Mouse (Mus musculus): ENCODE data around the gene Selenon. TPM values are rescaled to one million over a fixed set of nuclear protein-coding genes. Genes with fewer than 3 reads are reported as not detected.

Gene Selenon
- polyA plus RNA-seq, 1 experiment from 2014 or later: 47.6 TPM

- H3K4me3 ChIP-seq (replicated peaks): no peak overlapping the region
- 71% methylated on average over 6 of the region's 6 CpGs for WGBS
Measured at GRCm38 (mm10) chr4:134491716-134492115, 60.2 kb downstream of the Selenon start.

GRCm38 (mm10) chr4:134489986-134490665 is 61.8 kb downstream of the Selenon start:
- Histone ChIP-seq H3K4me3 (replicated peaks) (no peak overlapping the region), H3K4me2 (no peak overlapping the region), H3K4me1 (replicated peaks) (peaks cover 3% of the 10 kb centered on the region), H3K9ac (replicated peaks) (no peak overlapping the region), H3K36me3 (no peaks in the 10 kb centered on the region), H3K27me3 (no peaks in the 10 kb centered on the region), H3K27ac (no peak overlapping the region), H3K9me3 (no peaks in the 10 kb centered on the region)
- 91% methylated on average over 11 of the region's 11 CpGs for WGBS
- ATAC-seq (ENCODE audit: insufficient number of reproducible peaks, insufficient read depth, low FRiP score, low TSS enrichment, low read depth): no peak

More at GRCm38 (mm10) chr4:134491716-134492115, 60.2 kb downstream of the Selenon start:
- H3K9ac ChIP-seq (replicated peaks): no peak overlapping the region
- no peaks in the 10 kb centered on the region for H3K27me3 ChIP-seq
- no peak overlapping the region for H3K27ac ChIP-seq
- H3K4me2 ChIP-seq: no peak overlapping the region
- peaks cover 16% of the 10 kb centered on the region for H3K4me1 ChIP-seq (replicated peaks)
- no peak for ATAC-seq (ENCODE audit: insufficient number of reproducible peaks, insufficient read depth, low FRiP score, low TSS enrichment, low read depth)
- no peaks in the 10 kb centered on the region for H3K9me3 ChIP-seq
- H3K36me3 ChIP-seq: no peaks in the 10 kb centered on the region

- H3K9ac ChIP-seq (replicated peaks): no peak overlapping the region
- H3K36me3 ChIP-seq: no peaks in the 10 kb centered on the region
- WGBS: 92% methylated on average over 5 of the region's 5 CpGs
- no peaks in the 10 kb centered on the region for H3K9me3 ChIP-seq
- H3K4me3 ChIP-seq (replicated peaks): no peak overlapping the region
- H3K27me3 ChIP-seq: peaks cover 14% of the 10 kb centered on the region; the same call in 1 of the 2 replicates
- H3K27ac ChIP-seq: no peak overlapping the region
- no peaks in the 10 kb centered on the region for H3K4me1 ChIP-seq (replicated peaks)
- no peak for ATAC-seq (ENCODE audit: insufficient number of reproducible peaks, insufficient read depth, low FRiP score, low TSS enrichment, low read depth)
- no peak overlapping the region for H3K4me2 ChIP-seq
Measured at GRCm38 (mm10) chr4:134488211-134488610, 63.8 kb downstream of the Selenon start.

Small RNA genes within 50 kb of the gene (microRNA-seq; reads per million reads assigned to microRNA genes)
- not detected for gene Mir6403

Other genes starting within 250 kb of the Selenon start
- 3.3 and 3.6 TPM in 2 replicates for gene Trim63, start 237.0 kb downstream of the Selenon start, polyA plus RNA-seq (2016; fragmentation: Nextera tagmentation; extraction: Ambion mirVana)
- 0.06 and 0.15 TPM in 2 replicates for gene Slc30a2, start 209.0 kb downstream of the Selenon start, polyA plus RNA-seq (2016; fragmentation: Nextera tagmentation; extraction: Ambion mirVana)
- gene Extl1, start 168.3 kb downstream of the Selenon start, polyA plus RNA-seq (2016; fragmentation: Nextera tagmentation; extraction: Ambion mirVana): 3.4 and 4.1 TPM in 2 replicates
- 9.7 and 10.9 TPM in 2 replicates for gene Pafah2, start 155.8 kb downstream of the Selenon start, polyA plus RNA-seq (2016; fragmentation: Nextera tagmentation; extraction: Ambion mirVana)
- 2,166 and 2,360 TPM in 2 replicates for gene Stmn1, start 83.8 kb downstream of the Selenon start, polyA plus RNA-seq (2016; fragmentation: Nextera tagmentation; extraction: Ambion mirVana)
- 2.4 and 2.9 TPM in 2 replicates for gene Paqr7, start 55.5 kb downstream of the Selenon start, polyA plus RNA-seq (2016; fragmentation: Nextera tagmentation; extraction: Ambion mirVana)
- 15.8 and 16.5 TPM in 2 replicates for gene Aunip, start 41.2 kb downstream of the Selenon start, polyA plus RNA-seq (2016; fragmentation: Nextera tagmentation; extraction: Ambion mirVana)
- gene Mtfr1l, start 16.8 kb downstream of the Selenon start, polyA plus RNA-seq (2016; fragmentation: Nextera tagmentation; extraction: Ambion mirVana): 118 TPM in 2 replicates
- gene Man1c1, start 152.1 kb upstream of the Selenon start, polyA plus RNA-seq (2016; fragmentation: Nextera tagmentation; extraction: Ambion mirVana): 2.9 and 3.4 TPM in 2 replicates
- gene Ldlrap1, start 215.9 kb upstream of the Selenon start, polyA plus RNA-seq (2016; fragmentation: Nextera tagmentation; extraction: Ambion mirVana): 21.7 and 23.3 TPM in 2 replicates